Mouse (Mus musculus): ENCODE measurements around the gene Fgfr2.
A peak's percentile ranks its signal among the peaks of the same experiment; 100 is the strongest.

The Fgfr2 gene

DNA sequence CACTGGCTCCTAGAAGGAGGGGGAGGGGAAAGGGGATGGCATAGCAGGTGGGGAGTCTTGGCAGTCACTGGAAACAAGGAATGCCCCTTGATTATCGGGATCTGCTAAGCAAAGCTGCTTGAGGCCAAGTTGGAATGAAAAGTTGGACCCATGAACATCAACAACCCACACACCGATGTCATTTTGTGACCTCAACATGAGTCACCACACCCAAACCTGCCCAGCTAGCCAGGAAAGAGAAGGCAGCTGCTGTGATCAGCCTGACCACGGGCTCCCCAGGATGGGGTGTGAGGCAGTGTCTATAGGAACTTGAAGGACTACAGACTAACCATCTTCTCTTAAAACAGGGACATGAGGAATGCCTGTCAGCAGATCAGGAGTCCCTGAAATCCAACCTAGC is 37.7 kb downstream of the Fgfr2 start:
- DNase-seq = no peak

DNA sequence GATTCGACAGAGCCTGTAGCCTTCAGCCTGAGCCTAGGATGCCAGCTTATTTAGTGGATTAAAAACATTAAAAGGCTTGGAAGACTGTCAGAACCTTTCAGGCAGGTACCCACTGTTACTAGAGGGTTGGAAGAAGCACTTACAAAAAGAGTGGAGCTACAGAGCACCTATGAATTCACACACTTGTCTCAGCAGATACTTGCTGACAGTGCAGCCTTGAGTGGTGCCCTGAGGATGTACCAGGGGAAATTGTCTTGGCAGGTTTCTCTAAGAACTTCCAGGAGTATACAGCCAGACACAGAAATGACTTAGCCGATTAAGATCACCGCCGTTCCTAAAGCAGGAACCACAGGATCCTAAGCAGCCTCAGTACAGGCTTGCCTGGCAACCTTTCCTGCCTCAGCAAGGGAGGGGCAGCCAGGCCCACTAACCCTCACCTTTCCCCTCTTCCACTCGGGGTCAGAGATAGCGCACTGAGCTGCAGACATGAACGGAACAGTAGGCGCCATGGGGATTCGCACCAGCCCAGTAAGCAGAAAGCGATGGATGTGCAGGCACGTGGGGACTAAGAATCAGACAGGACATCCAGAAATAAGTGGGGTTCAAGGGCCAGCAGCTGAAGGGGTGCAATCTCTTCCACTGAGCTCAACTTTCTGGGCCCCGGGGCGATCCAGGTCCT is 39.1 kb downstream of the Fgfr2 start:
- no peak for DNase-seq

DNA sequence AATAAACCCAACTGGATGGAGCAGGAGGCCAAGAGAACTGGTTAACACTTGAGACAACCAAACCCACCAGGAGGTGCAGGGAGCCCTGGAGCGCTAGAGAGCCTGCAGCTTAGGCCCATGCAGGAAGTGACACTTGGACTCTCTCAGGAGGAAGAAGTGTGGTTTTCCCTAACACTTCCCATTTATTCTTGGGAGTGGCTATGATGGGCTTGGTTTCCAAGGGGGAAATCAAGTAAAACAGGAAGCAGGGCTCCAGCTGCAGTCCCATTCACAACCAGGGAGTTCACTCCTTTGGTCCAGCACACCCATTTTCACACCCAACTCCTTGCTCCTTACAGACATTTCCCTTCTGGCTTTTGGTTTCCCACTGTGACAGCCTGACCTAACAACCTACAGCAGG is 44.2 kb downstream of the Fgfr2 start:
- DNase-seq = no peak

DNA sequence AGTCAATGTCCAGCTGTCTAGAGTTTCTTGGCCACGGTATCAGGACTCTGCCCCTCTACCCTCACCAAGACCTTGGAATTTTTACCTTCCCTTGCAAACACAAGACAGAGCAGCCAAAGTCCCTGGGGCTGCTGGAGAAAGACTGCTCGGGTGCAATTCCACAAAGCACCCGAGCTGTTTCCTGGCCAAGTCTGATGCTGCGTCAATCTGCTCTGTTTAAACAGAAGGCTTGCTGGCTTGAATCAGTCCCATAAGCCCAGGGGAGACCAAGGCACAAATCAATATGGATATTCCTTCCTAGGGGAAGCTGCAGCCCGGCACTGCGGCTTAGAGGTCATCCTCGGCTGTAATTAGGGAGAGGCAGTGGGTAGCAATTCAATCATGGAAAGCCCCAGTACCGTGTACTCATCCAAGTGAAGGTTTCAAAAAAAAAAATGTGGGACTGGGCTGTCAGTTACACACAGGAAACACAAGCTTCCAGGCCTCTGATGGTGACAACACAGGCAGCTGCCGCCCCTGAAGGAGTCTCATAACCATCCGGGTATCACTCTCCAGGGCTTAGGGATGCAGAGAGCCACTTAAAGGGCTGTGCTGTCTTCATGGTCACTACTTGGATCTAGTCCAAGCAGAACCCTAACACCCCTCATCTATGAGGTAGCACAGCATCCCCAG is 48.6 kb downstream of the Fgfr2 start:
- DNase-seq = peak; percentile 43 to 69

DNA sequence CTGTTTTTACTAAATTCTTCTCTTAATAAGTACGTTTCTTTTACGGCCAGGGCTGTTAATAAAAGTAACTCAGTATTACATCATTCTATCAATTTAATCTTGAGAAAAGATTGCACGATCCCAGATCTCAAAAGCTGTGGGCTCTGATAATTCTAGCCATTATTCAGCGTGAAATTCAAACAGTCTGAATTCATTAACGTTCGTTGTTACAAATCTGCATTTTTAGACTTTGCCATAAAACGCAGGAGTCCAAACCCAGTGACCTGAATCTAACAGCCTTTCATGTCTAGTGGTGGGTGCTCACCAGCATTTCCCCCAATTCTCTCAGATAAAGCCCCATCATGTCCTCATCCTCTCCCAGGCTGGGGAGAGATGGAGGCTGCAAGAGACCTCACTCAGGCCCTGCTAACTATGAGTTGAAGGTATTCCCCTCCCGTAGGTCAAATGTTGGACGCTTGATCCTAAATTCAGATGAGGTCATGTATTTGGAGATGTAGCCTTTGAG is 50.0 kb downstream of the Fgfr2 start:
- no peak for DNase-seq

DNA sequence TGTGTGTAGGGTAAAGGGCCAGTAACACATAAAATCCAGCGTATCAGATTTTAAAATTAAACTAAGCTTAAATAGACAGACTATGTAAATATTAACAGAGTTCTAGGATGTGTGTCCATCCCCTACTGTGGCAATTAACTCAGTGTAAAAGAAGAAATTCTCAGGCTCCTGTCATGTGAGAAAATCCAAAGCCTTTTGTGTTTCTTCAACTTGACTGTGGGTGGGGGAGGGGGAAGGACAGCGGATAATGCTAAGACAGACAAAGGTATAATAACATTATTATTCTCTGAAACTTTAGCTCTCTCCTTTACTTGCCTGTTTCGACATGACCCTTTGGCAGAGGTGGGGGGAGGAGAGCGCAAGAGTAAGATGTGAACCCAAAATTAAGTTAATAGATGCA is 50.6 kb downstream of the Fgfr2 start:
- DNase-seq = no peak

DNA sequence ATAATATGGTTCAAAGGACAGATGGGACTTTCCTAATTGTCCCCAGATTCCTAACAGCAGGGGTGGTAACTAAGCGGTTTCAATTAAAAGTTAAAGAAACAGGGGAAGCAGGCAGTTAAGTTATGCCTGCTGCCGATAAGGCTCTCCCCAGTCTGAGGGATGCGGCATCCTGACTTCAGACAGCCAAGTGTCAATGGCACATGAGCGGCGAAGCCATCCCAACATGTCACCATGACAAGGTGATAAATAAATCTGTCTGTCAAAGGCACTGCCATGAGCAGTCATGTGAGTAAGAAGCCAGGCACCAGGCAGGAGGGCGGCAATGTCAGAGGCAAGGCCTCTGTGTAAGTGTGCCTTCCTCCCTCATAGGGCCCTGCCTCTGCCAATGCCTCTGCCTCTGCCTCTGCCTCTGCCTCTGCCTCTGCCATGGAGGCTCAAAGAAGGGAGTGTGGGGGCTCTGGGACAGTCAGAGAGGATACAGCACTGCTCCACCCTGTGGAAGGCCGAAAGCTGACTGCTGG is 55.8 kb downstream of the Fgfr2 start:
- DNase-seq = peak; percentile 42 to 51

DNA sequence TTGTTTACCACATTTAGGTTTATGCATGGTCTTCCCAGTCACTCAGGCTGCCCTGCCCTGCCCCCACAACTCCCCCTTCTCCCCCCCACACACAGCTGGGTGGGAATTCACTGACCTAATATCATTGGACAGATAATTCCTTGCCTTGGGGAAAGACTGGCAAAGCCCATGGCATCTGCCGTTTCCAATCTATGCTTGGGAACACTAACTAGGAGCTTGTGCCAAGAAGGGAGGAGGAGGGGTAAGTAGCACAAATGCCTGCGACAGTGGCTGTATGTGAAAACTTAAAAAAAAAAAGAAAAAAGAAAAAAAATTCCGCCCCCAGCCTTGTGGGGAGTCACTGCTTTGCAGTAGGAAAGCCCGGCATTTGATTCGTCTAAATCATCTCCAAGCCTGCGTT is 56.4 kb downstream of the Fgfr2 start:
- DNase-seq = peak; percentile 70 to 81

DNA sequence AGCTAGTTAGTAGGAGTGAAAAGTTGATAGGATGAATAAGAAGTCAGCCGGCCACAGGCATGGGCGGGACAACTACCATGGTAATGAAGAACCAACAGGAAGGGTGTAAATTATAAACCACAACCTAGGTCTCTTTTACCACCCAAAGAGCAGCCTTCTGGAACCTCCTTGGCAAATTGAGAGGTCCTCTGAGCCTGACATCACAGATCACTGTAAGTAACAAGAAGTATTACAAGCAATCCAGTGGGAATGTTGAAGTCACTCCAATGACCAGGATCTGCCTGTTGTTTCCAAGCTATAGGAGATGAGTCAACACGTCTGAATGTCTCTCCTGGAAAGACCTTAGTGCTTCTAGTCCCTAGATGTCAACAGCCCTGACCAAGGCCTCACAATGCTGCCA is 61.1 kb downstream of the Fgfr2 start:
- no peak for DNase-seq

DNA sequence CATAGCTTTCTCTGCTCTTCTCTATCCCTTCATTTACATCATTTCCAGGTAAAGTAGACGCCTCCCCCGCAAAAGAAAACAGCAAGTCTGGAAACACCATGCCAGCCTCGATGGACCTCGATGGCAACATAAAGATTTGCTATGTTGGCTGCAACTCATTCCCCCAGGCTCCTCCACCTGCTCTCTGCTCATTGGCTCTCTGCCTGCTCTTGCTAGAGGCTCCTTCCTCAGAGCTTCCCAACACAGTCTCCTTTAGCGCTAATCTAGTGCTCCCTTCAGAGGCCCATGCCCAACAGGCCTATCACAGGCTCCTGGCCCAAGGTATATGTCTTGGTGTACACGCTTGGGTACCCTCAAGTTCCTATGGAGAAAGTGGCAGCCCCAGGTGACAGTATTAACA is 63.0 kb downstream of the Fgfr2 start:
- DNase-seq = peak; percentile 52 to 56

DNA sequence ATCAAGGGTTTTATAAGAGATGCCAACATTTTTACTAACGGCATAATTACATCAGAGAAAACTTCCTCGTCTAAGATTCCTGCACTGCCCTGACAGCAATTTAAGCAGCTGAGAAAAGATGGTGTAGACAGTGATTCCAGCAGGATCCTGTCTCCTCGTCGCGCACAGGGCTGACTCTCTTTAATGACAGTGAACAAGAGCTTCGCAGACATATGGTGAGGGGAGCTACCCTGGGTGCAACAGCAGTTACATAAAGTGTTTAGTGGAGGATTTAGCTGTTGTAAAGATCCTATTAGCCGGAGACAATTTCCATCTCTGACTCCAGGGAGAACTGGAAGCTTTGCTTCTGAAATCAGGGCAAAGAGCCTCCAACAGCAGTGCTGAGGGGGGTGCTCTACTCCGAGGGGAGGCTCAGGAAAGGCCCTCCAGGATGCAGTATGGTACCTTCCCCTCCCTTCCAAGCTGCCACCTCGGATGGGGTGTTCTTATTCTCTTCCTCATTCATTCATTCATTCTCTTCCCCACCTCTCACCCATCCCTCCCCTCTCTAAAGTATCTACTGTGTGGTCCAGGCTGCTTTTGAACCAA is 63.5 kb downstream of the Fgfr2 start:
- peak in 1 of 2 experiments; percentile 24 for DNase-seq

DNA sequence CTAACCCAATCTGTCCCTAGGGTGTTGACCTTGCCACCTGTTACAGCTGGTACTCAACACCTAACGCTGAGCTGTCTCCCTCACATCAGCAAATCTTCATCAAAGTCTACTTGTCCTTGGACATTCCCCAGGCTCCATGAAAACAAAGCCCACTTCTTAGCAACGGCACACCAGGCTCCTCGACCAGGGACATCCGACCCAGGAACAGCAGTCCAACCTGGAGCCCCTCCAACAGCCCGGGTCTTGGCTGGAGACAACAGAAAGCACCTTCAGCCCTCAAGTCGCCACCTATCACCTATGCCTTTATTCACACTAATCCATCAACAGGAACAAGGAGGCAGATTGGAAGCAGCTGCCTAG is 64.0 kb downstream of the Fgfr2 start:
- DNase-seq = peak; percentile 42 to 43

DNA sequence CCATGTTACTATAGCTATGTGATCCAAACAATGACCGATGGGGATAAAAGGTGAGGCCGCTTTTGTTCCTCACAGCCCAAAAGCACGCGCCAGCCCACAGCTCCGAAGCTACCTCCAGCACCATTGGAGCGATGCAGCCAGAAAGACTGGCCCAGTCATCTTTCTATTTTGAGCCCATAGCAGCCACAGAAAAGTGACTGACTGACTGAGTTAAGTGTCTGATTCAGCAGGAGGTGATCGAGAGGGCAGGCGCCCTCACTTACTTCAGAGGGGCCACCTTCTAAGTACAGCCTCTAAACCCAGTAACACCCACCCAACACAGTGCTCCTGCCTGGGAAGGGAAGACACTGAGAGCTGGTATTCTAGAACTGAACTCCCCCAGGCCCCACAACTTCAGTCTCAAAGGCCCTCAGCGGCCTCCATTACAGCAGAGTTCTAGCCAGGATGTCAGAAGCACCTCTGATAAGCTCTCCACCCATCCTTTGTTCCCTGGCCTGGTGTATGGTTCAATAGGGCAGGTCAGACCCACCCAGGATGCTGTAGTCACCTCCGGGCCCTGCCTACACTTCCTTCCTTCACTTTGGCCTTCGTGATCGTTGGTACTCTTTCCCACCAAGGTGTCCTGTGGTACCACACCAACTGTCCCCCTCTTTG is 64.5 kb downstream of the Fgfr2 start:
- DNase-seq = no peak

DNA sequence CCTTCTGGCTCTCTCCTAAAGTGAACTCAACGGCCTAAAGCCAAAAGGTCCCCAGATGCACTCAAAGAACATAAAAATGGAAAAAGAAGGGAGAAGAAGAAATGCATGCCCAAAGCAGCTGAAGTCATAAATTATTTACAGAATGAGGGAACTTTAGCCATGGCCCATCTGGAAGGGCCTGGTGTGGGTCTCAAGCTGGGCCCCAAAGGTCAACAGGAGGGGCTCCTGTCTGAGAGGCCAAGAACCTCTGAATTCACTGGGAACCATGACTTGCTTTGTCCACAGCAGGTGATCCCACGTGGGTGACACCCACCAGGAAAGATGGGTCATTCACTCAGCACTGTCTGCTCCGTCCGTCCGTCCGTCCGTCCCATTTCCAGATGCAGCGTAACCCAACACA is 66.2 kb downstream of the Fgfr2 start:
- DNase-seq = no peak

DNA sequence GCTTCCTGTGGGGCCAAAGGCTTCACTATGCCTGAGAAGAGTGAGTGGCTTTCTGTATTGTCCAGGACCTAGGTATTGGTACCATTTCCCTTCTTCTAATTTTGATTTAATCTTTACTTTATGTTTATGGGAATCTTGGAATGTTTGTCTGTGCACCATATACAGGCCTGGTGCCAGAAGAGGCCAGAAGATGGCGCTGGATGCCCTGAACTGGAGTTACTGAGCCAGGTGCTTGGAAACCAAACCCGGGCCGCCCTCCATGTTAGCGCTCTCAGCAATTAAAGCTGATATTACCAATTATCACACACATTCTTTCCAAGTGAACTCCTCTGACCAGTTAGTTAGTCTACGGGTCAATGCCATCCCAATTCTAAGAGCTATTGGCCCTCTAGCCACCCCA is 68.7 kb downstream of the Fgfr2 start:
- peak in 1 of 2 experiments; percentile 42 for DNase-seq

DNA sequence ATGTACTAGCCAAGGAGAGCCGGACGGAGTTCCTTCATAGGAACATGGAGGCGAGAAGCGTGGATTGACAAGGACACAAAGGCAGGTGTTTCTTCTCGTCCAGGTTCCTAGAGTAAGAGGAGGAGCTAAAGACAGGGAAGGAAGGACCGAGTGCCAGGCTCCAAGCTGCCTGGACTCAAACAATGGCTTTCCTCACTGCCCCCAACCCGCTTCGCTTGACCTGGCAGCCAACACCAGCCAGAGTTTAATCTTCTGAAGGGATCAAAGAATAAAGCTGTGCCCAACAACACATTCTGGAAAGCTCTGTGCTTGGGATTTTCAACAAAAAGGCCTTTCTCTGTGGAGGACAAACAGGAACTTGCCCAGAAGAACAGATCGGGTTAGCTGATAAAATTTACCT is 69.4 kb downstream of the Fgfr2 start:
- DNase-seq = no peak

DNA sequence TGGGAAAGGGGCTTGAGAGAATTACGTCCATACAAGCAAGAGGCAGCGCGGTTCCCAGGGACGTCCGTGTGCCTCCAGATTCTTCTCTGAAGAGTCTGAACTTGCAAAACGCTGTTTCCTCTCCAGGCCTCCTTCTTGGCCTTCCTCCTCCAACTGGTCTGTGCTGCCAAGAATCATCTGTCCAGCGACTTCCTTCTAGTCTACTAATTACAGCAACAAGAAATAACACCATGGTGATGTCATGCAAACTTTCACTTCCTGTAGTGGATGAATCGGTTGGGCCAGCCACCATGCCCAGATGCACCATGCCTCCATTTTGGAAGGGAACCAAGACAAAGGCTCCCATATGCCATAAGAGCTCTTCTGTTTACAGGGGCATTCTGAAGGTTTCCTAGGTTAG is 70.3 kb downstream of the Fgfr2 start:
- no peak for DNase-seq

DNA sequence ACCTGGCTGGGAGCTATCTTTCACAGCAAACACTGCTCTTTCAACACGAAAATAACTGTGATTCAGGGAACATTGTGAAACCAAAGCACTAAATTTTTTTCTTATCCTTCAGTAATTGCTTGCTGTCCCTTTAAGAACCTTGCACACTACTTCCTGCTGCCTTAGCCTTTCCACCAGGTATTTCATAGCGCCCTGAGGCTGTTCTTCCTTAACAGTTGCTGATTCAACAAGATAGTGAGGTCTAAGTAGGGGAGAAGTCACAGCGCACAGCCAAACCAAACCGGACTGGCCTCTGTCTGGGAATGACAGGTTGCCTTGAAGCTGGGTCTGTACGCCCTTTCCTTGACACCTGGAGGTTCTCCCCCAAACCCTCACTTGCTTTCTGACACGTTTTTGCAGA is 72.5 kb downstream of the Fgfr2 start:
- no peak for DNase-seq

DNA sequence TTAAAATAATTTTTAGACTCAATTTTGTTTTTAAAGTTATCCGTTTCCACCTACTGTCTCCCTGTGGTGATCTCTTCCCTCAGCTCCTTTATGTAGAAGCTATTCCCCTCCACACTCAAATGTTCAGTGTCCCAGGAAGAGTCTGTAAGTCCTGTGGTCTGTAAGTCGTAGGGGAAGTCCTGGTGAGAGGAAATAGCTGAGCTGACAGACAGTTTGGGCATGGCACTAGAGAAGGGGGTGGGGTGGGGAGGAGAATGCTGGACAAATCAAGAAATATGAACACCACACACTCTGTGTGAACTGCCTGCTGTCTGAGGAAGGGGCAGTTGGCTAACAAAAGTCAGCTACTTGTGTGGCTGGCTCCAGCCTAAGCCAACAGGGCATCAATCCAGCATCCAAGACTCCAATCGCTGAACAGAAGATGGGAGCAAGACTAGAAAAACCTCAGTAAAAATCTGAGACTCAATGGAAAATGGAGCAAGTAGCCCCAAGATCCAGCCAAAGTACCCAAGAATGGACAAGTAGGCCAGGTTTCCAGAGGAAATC is 75.0 kb downstream of the Fgfr2 start:
- peak; percentile 48 to 55 for DNase-seq

DNA sequence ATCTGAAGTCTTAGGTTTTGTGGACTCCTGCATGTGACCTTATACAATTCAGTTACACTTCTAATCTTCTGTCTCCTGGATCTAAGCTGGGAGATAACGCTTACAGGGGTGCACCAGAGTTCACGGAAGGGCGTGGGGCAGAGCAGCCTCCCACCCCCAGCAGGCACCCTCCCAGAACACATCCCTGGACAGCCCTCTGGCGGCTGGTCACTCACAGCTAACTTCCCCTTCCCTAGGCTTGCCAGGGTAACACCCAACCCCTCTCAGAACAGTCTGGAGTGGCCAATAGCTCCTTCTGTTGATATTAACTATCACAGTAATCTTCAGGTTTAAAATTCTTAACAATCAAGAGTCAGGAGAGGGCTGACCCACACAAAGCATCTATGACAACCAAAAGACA is 75.9 kb downstream of the Fgfr2 start:
- no peak for DNase-seq

DNA sequence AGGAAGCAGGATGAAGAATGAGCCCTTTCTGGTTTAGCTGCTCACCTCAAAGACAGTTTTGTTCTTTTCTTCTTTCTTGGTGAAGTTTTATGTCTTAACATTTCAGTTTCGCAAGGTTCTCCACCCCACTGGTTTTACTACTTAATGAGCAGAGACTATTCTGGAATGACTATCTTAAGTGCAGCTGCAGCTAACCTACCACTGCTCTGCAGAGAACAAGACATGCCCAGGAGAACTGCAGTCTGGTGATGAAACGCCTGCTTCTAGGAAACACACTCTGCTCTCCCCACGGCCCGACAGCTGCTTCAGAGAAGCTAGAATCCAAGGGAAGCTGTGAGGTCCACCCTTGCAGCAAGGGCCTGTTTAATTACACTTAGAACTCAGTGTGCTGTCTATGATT is 78.4 kb downstream of the Fgfr2 start:
- no peak for DNase-seq

DNA sequence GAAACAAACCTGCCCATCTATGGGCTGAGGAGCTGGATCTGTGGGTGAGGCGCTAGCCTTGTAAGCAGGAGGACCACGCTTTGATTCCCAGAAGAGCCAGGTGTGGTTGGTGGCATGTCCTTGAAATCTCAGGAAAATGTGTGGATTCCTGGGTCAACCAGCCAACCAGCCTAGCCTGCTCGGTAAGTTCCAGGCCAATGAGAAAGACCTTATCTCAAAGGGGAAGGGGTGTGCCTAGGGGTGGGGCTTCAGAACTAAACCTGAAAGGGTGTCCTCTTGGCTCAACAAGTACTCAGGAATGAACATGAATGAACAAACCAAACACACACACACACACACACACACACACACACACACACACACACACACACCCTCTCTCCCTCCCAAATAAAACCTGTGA is 81.4 kb downstream of the Fgfr2 start:
- DNase-seq = no peak

DNA sequence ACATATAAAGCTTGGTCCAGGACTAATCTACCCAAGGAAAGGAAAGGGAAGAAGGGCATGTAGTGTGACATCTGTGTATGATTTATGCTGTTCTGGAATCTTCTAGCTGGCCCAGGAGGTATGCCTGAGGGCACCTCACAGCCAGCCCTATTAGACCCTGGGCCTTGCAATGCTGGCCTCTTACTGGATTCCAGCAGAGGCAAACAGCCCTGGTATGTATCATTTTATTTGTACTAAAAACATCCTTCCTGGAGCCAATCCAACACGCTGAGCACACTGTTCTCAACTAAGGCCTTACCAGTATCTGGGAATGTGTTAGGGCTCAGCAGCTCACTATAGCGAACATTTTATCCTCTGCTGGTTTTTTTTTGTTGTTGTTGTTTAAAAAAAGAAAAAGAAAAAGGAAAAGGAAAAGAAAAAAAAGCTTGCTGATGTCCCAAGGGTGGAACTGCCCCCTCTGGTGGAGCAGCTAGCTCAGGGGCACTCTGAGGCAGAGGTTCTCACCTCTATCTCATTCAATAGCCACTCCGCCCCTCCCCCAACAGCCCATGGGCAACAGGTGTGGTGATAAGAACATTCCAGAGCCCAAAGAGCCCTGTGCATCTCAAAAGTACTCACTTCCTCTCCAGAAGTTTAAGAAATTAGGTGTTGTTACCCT is 82.3 kb downstream of the Fgfr2 start:
- peak in 1 of 2 experiments; percentile 30 for DNase-seq
